Mouse (Mus musculus): ENCODE measurements at regions not wholly inside any gene's neighbourhood (a gene's known extent, or its start where the extent isn't known, plus 50 kb on each side); places are given as distances from the start of the nearest gene placed in this dataset.
"Not testable (repeated sequence)": the region's sequence is repeated elsewhere in the genome, so short reads cannot be mapped to it uniquely, and the experiment has no call there.

DNA sequence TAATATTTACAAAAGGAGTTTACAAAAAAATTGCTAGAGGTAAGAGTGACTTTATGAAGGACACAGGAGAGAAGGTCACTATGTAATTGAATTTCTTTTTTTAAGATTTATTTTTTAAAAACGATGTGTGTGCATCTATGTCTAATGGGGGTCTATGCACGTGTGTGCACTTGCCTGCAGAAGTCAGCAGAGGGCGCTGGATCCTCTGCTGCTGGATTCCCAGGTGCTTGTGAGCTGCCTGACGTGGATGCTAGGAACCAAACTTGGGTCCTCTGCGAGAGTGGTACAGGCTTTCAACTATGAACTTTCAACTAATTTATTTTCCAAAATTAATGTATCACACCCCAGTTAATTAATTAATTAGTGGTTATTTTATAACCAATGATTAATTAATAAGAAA is 85.0 kb downstream of the Glrx3 start:
- H3K4me3 ChIP-seq, result no peak overlapping the region
- H3K4me1 ChIP-seq (replicated peaks), result peaks cover 16% of the 10 kb centered on the region; the same call in 1 of the 2 replicates
- no peaks in the 10 kb centered on the region for H3K36me3 ChIP-seq
- DNase-seq (ENCODE audit: low spot score), result no peak
- no peaks in the 10 kb centered on the region for H3K27me3 ChIP-seq (ENCODE audit: insufficient read depth, poor library complexity, severe bottlenecking)
- H3K9me3 ChIP-seq, result no peaks in the 10 kb centered on the region
- WGBS, result 84% methylated on average over 5 of the region's 5 CpGs
- no peak overlapping the region for H3K27ac ChIP-seq

DNA sequence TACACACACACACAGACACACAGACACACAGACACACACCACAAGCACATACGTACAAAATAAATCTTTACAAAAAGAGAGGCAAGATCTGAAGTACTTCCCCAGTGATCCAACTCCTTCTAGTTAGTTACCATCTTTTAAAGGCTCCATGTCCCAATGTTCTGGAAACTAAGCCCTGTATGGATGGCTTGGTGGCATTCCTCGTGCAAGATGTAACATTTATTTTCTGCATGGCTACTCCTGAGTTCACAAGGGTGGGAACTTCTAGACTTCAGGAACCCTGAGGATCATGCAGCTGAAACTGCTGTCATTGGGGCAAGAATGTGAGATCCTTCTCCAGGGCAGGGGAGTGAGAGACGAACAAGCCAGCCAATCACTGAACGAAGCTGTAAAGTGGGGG is 96.1 kb downstream of the Glrx3 start:
- DNase-seq (ENCODE audit: low spot score), result no peak
- WGBS, result 83% methylated on average over 4 of the region's 4 CpGs
- H3K27me3 ChIP-seq (ENCODE audit: insufficient read depth, poor library complexity, severe bottlenecking), result no peaks in the 10 kb centered on the region
- H3K27ac ChIP-seq, result no peak overlapping the region
- H3K9me3 ChIP-seq, result no peaks in the 10 kb centered on the region
- H3K36me3 ChIP-seq, result no peaks in the 10 kb centered on the region
- H3K4me3 ChIP-seq, result no peak overlapping the region
- no peaks in the 10 kb centered on the region for H3K4me1 ChIP-seq (replicated peaks)

- WGBS, result 26% methylated on average over 2 of the region's 2 CpGs
- Histone ChIP-seq H3K36me3 (no peaks in the 10 kb centered on the region), H3K27me3 (ENCODE audit: insufficient read depth, poor library complexity, severe bottlenecking) (no peaks in the 10 kb centered on the region), H3K4me3 (no peak overlapping the region), H3K4me1 (replicated peaks) (peaks cover 5% of the 10 kb centered on the region; the same call in 1 of the 2 replicates), H3K9me3 (no peaks in the 10 kb centered on the region), H3K27ac (no peak overlapping the region)
- no peak for DNase-seq (ENCODE audit: low spot score)
These were observed 112.6 kb downstream of the Glrx3 start for GRCm38 (mm10) chr7:137549991-137550390.

DNA sequence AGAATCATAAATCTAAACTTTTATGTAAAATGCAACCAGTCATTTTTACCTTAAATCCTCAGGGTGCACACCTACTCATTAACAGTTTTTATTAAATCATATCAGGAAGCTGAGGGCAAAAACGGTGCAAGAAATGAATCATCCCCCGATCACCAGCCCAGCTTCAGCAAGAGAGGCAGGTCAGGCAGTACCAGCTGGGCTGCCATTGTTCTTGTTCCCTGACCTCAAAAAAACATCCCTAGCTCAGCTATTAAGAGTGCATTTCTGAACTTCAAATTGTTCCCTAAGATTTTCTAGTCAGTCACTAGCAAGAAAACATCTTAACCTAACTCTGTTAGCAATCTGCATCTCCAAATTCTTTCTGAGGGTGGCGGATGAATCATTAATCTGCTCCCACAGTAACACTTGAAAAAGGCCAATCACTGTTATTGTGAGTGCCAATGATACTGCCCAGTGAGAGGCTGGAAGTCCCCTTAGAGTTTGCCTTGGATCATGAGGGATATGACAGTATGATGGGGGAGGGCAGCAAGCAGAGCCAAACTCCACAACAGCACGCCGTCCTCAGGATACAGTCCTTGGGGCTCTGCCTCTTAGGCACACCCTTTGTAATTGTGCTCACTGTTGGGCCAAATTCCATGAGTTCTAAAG is 115.3 kb downstream of the Glrx3 start:
- WGBS, result 68% methylated on average over 5 of the region's 5 CpGs
- H3K9me3 ChIP-seq, result no peaks in the 10 kb centered on the region
- no peak overlapping the region for H3K27ac ChIP-seq
- no peaks in the 10 kb centered on the region for H3K36me3 ChIP-seq
- no peak for DNase-seq (ENCODE audit: low spot score)
- no peak overlapping the region for H3K4me3 ChIP-seq
- no peaks in the 10 kb centered on the region for H3K27me3 ChIP-seq (ENCODE audit: insufficient read depth, poor library complexity, severe bottlenecking)
- peaks cover 12% of the 10 kb centered on the region for H3K4me1 ChIP-seq (replicated peaks)

DNA sequence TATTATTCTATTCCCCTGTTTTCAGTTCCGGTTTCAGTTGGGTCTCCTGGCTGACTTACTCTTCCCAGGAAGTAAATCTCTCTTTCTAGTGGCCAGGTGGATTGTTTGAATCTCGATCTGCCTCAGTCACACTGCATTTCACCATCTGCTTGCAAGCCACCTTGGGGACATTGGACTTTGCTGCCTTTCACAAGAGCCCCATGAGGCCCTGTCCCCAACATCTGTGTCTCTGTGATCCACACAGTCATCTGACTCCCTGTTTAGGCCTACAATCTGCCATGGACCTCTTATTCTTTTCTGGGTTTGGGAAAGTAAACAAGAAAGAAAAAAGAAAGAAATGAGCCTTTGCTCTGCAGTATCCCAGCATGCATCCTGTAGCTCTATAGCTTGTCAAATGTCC is 118.1 kb downstream of the Glrx3 start:
- WGBS, result 61% methylated on average over 2 of the region's 2 CpGs
- H3K9me3 ChIP-seq, result no peaks in the 10 kb centered on the region
- peak; percentile 5 for DNase-seq (ENCODE audit: low spot score)

GRCm38 (mm10) chr7:137557439-137557838 is 120.0 kb downstream of the Glrx3 start:
- WGBS, result 93% methylated on average over 3 of the region's 3 CpGs
- Histone ChIP-seq H3K27ac (no peak overlapping the region), H3K9me3 (no peaks in the 10 kb centered on the region), H3K36me3 (no peaks in the 10 kb centered on the region), H3K4me1 (replicated peaks) (peaks cover 12% of the 10 kb centered on the region), H3K27me3 (ENCODE audit: insufficient read depth, poor library complexity, severe bottlenecking) (no peaks in the 10 kb centered on the region), H3K4me3 (no peak overlapping the region)
- no peak for DNase-seq (ENCODE audit: low spot score)

More for the DNA sequence above, 118.1 kb downstream of the Glrx3 start:
- Histone ChIP-seq H3K4me3 (no peak overlapping the region), H3K36me3 (no peaks in the 10 kb centered on the region), H3K27me3 (ENCODE audit: insufficient read depth, poor library complexity, severe bottlenecking) (no peaks in the 10 kb centered on the region), H3K4me1 (replicated peaks) (peaks cover 12% of the 10 kb centered on the region), H3K27ac (peak overlapping the region; percentile 6; the same call in 1 of the 2 replicates)

GRCm38 (mm10) chr7:137558871-137559270 is 121.5 kb downstream of the Glrx3 start:
- WGBS, result 88% methylated on average over 3 of the region's 3 CpGs
- Histone ChIP-seq H3K9me3 (no peaks in the 10 kb centered on the region), H3K27ac (no peak overlapping the region), H3K4me3 (no peak overlapping the region), H3K4me1 (replicated peaks) (peaks cover 7% of the 10 kb centered on the region), H3K27me3 (ENCODE audit: insufficient read depth, poor library complexity, severe bottlenecking) (no peaks in the 10 kb centered on the region), H3K36me3 (no peaks in the 10 kb centered on the region)
- DNase-seq (ENCODE audit: low spot score), result no peak

DNA sequence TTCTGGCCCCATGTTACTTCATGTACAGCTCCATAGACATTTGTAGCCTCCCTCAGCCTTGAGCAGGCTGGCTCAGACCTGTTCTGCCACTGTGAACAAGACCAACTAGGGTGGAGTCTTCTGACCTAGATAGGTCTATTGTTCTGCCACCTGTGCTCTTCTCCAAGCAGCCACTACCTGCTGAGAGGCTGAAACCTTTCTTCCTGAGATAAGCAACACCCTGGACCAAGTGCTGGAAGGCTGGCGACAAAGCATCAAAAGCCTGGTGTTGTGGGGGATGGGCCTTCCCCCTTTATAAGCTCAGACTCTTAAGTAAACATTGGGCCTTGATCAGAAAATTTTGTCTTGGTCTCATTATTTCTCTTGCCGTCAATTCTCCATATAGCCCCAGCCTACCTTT is 132.8 kb downstream of the Glrx3 start:
- no peaks in the 10 kb centered on the region for H3K36me3 ChIP-seq
- DNase-seq (ENCODE audit: low spot score), result no peak
- 81% methylated on average over 2 of the region's 2 CpGs for WGBS

DNA sequence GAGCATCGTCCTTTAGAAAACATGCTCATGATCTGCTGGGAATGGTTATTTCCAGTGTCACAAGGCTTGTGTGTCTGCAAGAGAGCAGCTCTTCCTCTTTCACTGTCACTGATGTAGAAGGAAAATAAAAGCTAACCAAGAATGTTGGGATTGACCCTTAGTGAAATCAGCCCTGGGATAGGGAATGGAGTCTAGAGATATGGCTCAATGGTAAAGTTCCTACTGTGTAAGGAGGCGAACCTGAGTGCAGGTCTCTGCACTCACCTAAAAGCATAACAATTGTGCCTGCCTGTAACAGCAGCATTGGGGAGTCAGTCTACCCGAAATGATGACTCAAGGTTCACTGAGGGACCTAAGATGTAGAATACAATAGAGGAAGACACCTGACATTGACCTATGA is 138.1 kb downstream of the Glrx3 start:
- H3K36me3 ChIP-seq, result no peaks in the 10 kb centered on the region
- no peaks in the 10 kb centered on the region for H3K9me3 ChIP-seq
- no peak overlapping the region for H3K27ac ChIP-seq
- no peaks in the 10 kb centered on the region for H3K27me3 ChIP-seq (ENCODE audit: insufficient read depth, poor library complexity, severe bottlenecking)
- 82% methylated on average over 3 of the region's 3 CpGs for WGBS
- no peaks in the 10 kb centered on the region for H3K4me1 ChIP-seq (replicated peaks)
- no peak for DNase-seq (ENCODE audit: low spot score)
- H3K4me3 ChIP-seq, result no peak overlapping the region

More for the DNA sequence above, 132.8 kb downstream of the Glrx3 start:
- Histone ChIP-seq H3K4me1 (replicated peaks) (no peaks in the 10 kb centered on the region), H3K27me3 (ENCODE audit: insufficient read depth, poor library complexity, severe bottlenecking) (no peaks in the 10 kb centered on the region), H3K4me3 (no peak overlapping the region), H3K27ac (no peak overlapping the region), H3K9me3 (no peaks in the 10 kb centered on the region)

DNA sequence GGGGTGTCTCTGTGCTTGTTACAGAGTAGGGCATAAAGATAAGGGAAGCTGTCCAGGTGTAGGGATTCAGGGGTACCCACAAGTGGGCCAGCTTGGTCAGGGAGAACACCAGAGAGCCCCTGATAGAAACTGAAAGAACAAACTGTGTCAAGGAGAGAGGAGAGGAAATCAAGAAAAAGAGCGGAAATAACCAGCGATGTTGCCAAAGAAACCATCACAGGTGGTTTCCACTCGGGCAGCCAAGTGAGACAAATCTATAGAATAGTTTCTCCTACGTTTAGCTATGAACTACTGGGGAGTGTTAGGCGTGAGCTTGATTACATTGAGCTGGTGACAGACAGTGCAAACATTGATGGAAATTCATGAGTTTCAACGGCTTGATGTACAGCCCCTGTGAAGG is 138.8 kb downstream of the Glrx3 start:
- no peaks in the 10 kb centered on the region for H3K36me3 ChIP-seq
- no peak overlapping the region for H3K27ac ChIP-seq
- no peak for DNase-seq (ENCODE audit: low spot score)
- H3K4me3 ChIP-seq, result no peak overlapping the region
- no peaks in the 10 kb centered on the region for H3K4me1 ChIP-seq (replicated peaks)
- 63% methylated on average over 6 of the region's 6 CpGs for WGBS
- no peaks in the 10 kb centered on the region for H3K9me3 ChIP-seq
- no peaks in the 10 kb centered on the region for H3K27me3 ChIP-seq (ENCODE audit: insufficient read depth, poor library complexity, severe bottlenecking)

- Histone ChIP-seq H3K4me1 (replicated peaks) (peaks cover 2% of the 10 kb centered on the region), H3K9me3 (no peaks in the 10 kb centered on the region), H3K27me3 (ENCODE audit: insufficient read depth, poor library complexity, severe bottlenecking) (no peaks in the 10 kb centered on the region), H3K27ac (no peak overlapping the region), H3K36me3 (no peaks in the 10 kb centered on the region), H3K4me3 (no peak overlapping the region)
- WGBS, result 88% methylated on average over 2 of the region's 2 CpGs
- DNase-seq (ENCODE audit: low spot score), result no peak
These were observed 146.1 kb downstream of the Glrx3 start for GRCm38 (mm10) chr7:137583556-137583955.

GRCm38 (mm10) chr7:137584916-137585315 is 147.5 kb downstream of the Glrx3 start:
- not testable (repeated sequence) for H3K36me3 ChIP-seq; H3K4me1 ChIP-seq (replicated peaks); H3K4me3 ChIP-seq; H3K27ac ChIP-seq; H3K9me3 ChIP-seq; DNase-seq (ENCODE audit: low spot score); H3K27me3 ChIP-seq (ENCODE audit: insufficient read depth, poor library complexity, severe bottlenecking)
- 70% methylated on average over 4 of the region's 4 CpGs for WGBS

DNA sequence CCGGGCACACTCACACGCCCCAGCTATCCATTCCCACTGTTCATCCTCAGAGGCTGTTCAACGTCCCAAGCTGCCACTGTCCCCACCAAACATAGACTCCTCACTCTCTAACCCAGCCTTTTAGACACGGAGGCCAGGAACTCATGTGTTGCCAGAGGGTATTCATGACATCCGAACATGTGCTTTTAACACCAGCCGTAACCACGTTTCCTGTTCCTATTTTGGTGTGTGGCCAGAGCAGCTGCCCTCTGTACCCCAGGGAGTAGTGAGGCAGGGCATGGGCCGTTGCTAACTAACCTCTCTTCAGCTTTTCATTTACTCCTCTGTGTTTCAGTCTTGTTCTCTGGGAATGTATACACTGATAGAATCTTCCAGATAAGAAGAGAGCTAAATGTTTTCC is 156.2 kb downstream of the Glrx3 start:
- WGBS, result 66% methylated on average over 8 of the region's 8 CpGs
- DNase-seq (ENCODE audit: low spot score), result no peak
- Histone ChIP-seq H3K36me3 (no peaks in the 10 kb centered on the region), H3K9me3 (no peaks in the 10 kb centered on the region), H3K4me3 (no peak overlapping the region), H3K27me3 (ENCODE audit: insufficient read depth, poor library complexity, severe bottlenecking) (0 out of 2 replicates have a peak, but pooled peaks cover 3% of the 10 kb centered on the region), H3K4me1 (replicated peaks) (peaks cover 4% of the 10 kb centered on the region), H3K27ac (no peak overlapping the region)

GRCm38 (mm10) chr7:137595567-137595966 is 158.2 kb downstream of the Glrx3 start:
- H3K4me3 ChIP-seq, result no peak overlapping the region
- H3K36me3 ChIP-seq, result no peaks in the 10 kb centered on the region
- 0 out of 2 replicates have a peak, but pooled peaks cover 5% of the 10 kb centered on the region for H3K27me3 ChIP-seq (ENCODE audit: insufficient read depth, poor library complexity, severe bottlenecking)
- 92% methylated on average over 4 of the region's 4 CpGs for WGBS
- H3K4me1 ChIP-seq (replicated peaks), result no peaks in the 10 kb centered on the region
- no peak for DNase-seq (ENCODE audit: low spot score)
- no peaks in the 10 kb centered on the region for H3K9me3 ChIP-seq
- H3K27ac ChIP-seq, result no peak overlapping the region

Measured in hindbrain, embryonic 10.5 days (tissue).